Mouse (Mus musculus) stomach, postnatal 0 days (tissue): ENCODE measurements around the gene G3bp1.

Experiments
- CTCF ChIP-seq: IDR thresholded peaks from 2 replicates; pipeline ENCODE4 v1.5.1; 2016; ENCODE audit warnings: antibody characterized with exemption, low read depth, mild to moderate bottlenecking, moderate library complexity
- EP300 ChIP-seq: optimal IDR thresholded peaks from 2 replicates; pipeline ENCODE3; 2016; ENCODE audit warnings: antibody characterized with exemption

DNA sequence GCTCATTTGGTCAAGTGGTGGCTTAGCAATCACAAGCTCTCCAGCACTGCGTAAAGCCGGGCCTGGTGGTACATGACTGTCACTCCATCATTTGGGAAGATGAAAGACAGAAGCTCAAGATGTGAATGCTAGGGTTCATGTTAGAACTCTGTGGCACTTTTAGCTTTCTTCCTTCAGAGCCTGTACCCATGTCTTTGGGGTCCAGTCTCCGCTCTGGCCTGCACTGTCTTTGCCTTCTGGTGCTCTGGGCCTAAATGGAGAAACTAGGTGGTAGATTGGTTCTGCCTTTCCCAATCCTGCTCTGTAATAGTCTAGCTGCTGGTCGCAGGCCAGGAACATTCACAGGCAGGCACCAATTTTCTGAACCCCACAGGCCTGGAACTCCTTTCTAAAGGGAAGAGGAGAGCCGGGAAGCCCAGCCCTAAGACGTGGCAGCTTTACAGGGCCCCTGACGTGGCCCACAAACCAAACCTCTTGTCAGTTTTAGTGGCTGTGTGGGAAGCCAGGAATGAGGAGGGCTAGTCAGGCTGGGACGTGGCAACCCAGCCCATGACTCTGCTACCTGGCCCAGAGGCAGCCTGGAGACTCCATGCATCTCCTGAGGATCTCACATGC lies 44.6 kb upstream of the G3bp1 start:
- TF ChIP-seq CTCF = no peak
- no peak for TF ChIP-seq EP300
